Mouse (Mus musculus): ENCODE measurements at regions not wholly inside any gene's neighbourhood (a gene's known extent, or its start where the extent isn't known, plus 50 kb on each side); places are given as distances from the start of the nearest gene placed in this dataset.

DNA sequence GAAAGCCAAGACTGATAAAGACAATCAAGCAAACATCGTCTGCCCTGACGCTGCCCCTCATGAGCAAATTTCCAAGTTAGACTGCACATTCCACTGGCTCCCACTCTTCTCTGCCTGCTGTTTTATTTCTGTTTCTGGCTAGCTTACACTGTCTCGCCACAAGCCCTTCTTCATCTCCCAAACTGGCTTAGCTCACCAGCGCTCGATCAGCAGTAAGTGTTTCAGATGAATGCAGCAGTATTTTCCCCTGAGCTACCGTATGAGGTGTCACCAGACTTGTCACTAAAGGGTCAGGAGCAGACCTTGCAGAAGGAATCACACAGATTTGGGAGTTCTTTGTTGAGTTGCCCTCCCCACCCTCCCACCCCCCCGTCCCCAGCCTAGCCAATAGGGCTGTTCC, 206.6 kb downstream of the Barx2 start:
- TF ChIP-seq CTCF (IDR thresholded peaks at IDR 0.05; ENCODE audit: borderline replicate concordance, control insufficient read depth, extremely low read depth, insufficient read depth, low read length, poor library complexity) (no peak), POLR2A (IDR thresholded peaks at IDR 0.05; ENCODE audit: control insufficient read depth, extremely low read depth, insufficient read depth, low read length, poor library complexity) (no peak)
- no peaks in the 10 kb centered on the region for H3K36me3 ChIP-seq (ENCODE audit: control insufficient read depth, insufficient read depth, low read length)
- 93% methylated on average over 7 of the region's 7 CpGs for WGBS
- no peaks in the 10 kb centered on the region for H3K27me3 ChIP-seq (ENCODE audit: control insufficient read depth, insufficient read depth, low read length)
- H3K4me3 ChIP-seq (ENCODE audit: control insufficient read depth, insufficient read depth, low read length) = no peak overlapping the region
- no peaks in the 10 kb centered on the region for H3K4me1 ChIP-seq (replicated peaks; ENCODE audit: control insufficient read depth, insufficient read depth, low read length)
- no peak for DNase-seq
- no peak overlapping the region for H3K27ac ChIP-seq (ENCODE audit: control insufficient read depth, insufficient read depth, low read length)

DNA sequence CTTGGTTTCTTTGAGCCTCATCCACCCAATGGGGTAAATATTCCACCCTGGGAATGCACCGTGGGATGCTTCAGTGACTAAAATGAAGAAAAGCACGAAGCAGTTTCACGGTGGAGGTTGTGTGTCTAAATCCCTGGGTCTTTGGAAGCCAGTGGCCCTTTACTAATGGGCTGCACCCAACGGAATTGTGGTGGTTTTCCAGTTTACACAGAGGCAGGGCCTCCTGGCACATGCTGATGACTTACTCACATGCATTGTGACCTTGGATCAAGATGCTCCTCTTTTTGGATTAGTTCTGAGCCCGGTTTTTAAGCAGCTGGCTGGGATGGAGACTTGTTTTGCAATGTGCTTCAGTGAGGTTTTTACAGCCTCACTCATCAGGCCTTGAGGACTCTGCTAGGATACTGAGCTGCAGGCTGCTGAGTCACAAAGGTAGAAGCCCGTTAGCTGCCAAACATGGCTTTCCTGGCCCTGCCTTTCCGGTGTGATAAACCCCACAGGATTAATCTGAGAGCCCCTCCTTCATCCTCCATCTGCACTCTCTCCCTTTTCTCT, 222.3 kb downstream of the Barx2 start:
- Histone ChIP-seq H3K27me3 (ENCODE audit: control insufficient read depth, insufficient read depth, low read length) (no peaks in the 10 kb centered on the region), H3K27ac (ENCODE audit: control insufficient read depth, insufficient read depth, low read length) (no peak overlapping the region), H3K4me1 (replicated peaks; ENCODE audit: control insufficient read depth, insufficient read depth, low read length) (no peaks in the 10 kb centered on the region), H3K36me3 (ENCODE audit: control insufficient read depth, insufficient read depth, low read length) (no peaks in the 10 kb centered on the region), H3K4me3 (ENCODE audit: control insufficient read depth, insufficient read depth, low read length) (no peak overlapping the region)
- TF ChIP-seq CTCF (IDR thresholded peaks at IDR 0.05; ENCODE audit: borderline replicate concordance, control insufficient read depth, extremely low read depth, insufficient read depth, low read length, poor library complexity) (no peak), POLR2A (IDR thresholded peaks at IDR 0.05; ENCODE audit: control insufficient read depth, extremely low read depth, insufficient read depth, low read length, poor library complexity) (no peak)
- DNase-seq = no peak
- 84% methylated on average over 7 of the region's 7 CpGs for WGBS

- Histone ChIP-seq H3K27ac (ENCODE audit: control insufficient read depth, insufficient read depth, low read length) (no peak overlapping the region), H3K27me3 (ENCODE audit: control insufficient read depth, insufficient read depth, low read length) (no peaks in the 10 kb centered on the region), H3K4me1 (replicated peaks; ENCODE audit: control insufficient read depth, insufficient read depth, low read length) (no peaks in the 10 kb centered on the region), H3K4me3 (ENCODE audit: control insufficient read depth, insufficient read depth, low read length) (no peak overlapping the region), H3K36me3 (ENCODE audit: control insufficient read depth, insufficient read depth, low read length) (no peaks in the 10 kb centered on the region)
- WGBS = 9% methylated on average over 3 of the region's 3 CpGs
- no peak for TF ChIP-seq POLR2A (IDR thresholded peaks at IDR 0.05; ENCODE audit: control insufficient read depth, extremely low read depth, insufficient read depth, low read length, poor library complexity)
- no peak for TF ChIP-seq CTCF (IDR thresholded peaks at IDR 0.05; ENCODE audit: borderline replicate concordance, control insufficient read depth, extremely low read depth, insufficient read depth, low read length, poor library complexity)
- no peak for DNase-seq
These were observed 224.1 kb upstream of the Tmem45b start for GRCm38 (mm10) chr9:31688398-31688705.

DNA sequence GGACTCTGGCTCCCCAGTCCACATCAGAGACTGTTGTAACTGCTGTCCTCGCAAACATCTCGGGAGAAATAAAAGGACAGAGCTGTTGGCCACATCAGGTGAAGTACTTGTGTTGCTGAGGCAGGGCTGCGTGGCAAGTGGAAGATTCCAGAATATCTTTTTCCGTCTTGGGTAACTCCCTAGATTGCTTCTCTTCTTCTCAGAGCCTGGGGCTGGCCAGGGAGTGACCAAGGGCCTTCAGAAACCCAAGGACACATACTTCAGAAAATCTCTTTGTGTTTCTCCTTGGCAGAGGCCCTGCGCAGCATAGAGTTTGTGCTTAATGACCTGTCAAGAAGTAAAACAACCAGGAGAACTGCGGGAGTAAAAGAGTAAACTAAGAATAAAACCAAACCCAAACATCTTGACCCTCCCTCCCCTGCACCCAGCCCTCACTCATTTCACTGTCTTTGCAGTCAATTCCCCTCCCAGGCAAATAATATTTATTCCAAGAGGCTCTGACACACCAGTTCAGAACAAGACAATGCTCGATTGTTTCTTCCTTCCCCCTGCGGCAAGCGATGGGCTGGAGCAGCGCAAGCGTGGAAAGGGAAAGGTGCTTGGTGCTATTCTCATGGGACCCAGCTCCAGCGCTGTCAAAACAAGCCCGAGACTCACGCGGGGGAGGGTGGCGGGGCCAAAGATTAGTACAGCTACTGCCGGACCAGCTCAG, 223.6 kb upstream of the Tmem45b start:
- no peaks in the 10 kb centered on the region for H3K4me1 ChIP-seq (replicated peaks; ENCODE audit: control insufficient read depth, insufficient read depth, low read length)
- TF ChIP-seq CTCF (IDR thresholded peaks at IDR 0.05; ENCODE audit: borderline replicate concordance, control insufficient read depth, extremely low read depth, insufficient read depth, low read length, poor library complexity) = no peak
- no peak for TF ChIP-seq POLR2A (IDR thresholded peaks at IDR 0.05; ENCODE audit: control insufficient read depth, extremely low read depth, insufficient read depth, low read length, poor library complexity)
- no peak overlapping the region for H3K27ac ChIP-seq (ENCODE audit: control insufficient read depth, insufficient read depth, low read length)
- DNase-seq = no peak
- 32% methylated on average over 17 of the region's 17 CpGs for WGBS
- no peaks in the 10 kb centered on the region for H3K27me3 ChIP-seq (ENCODE audit: control insufficient read depth, insufficient read depth, low read length)
- H3K36me3 ChIP-seq (ENCODE audit: control insufficient read depth, insufficient read depth, low read length) = no peaks in the 10 kb centered on the region
- H3K4me3 ChIP-seq (ENCODE audit: control insufficient read depth, insufficient read depth, low read length) = no peak overlapping the region

- no peaks in the 10 kb centered on the region for H3K27me3 ChIP-seq (ENCODE audit: control insufficient read depth, insufficient read depth, low read length)
- H3K36me3 ChIP-seq (ENCODE audit: control insufficient read depth, insufficient read depth, low read length) = no peaks in the 10 kb centered on the region
- WGBS = 75% methylated on average over 5 of the region's 5 CpGs
- H3K4me3 ChIP-seq (ENCODE audit: control insufficient read depth, insufficient read depth, low read length) = no peak overlapping the region
- no peak for DNase-seq
- H3K27ac ChIP-seq (ENCODE audit: control insufficient read depth, insufficient read depth, low read length) = no peak overlapping the region
- H3K4me1 ChIP-seq (replicated peaks; ENCODE audit: control insufficient read depth, insufficient read depth, low read length) = no peaks in the 10 kb centered on the region
- no peak for TF ChIP-seq POLR2A (IDR thresholded peaks at IDR 0.05; ENCODE audit: control insufficient read depth, extremely low read depth, insufficient read depth, low read length, poor library complexity)
- no peak for TF ChIP-seq CTCF (IDR thresholded peaks at IDR 0.05; ENCODE audit: borderline replicate concordance, control insufficient read depth, extremely low read depth, insufficient read depth, low read length, poor library complexity)
These were observed 222.2 kb upstream of the Tmem45b start for GRCm38 (mm10) chr9:31686466-31686865.

- H3K27me3 ChIP-seq (ENCODE audit: control insufficient read depth, insufficient read depth, low read length) = no peaks in the 10 kb centered on the region
- 97% methylated on average over 8 of the region's 8 CpGs for WGBS
- no peak overlapping the region for H3K27ac ChIP-seq (ENCODE audit: control insufficient read depth, insufficient read depth, low read length)
- TF ChIP-seq CTCF (IDR thresholded peaks at IDR 0.05; ENCODE audit: borderline replicate concordance, control insufficient read depth, extremely low read depth, insufficient read depth, low read length, poor library complexity) (no peak), POLR2A (IDR thresholded peaks at IDR 0.05; ENCODE audit: control insufficient read depth, extremely low read depth, insufficient read depth, low read length, poor library complexity) (no peak)
- no peaks in the 10 kb centered on the region for H3K4me1 ChIP-seq (replicated peaks; ENCODE audit: control insufficient read depth, insufficient read depth, low read length)
- DNase-seq = no peak
- no peak overlapping the region for H3K4me3 ChIP-seq (ENCODE audit: control insufficient read depth, insufficient read depth, low read length)
- H3K36me3 ChIP-seq (ENCODE audit: control insufficient read depth, insufficient read depth, low read length) = no peaks in the 10 kb centered on the region
These were observed 220.5 kb upstream of the Tmem45b start for GRCm38 (mm10) chr9:31684812-31685188.
